Comparison of ENCODE assay signal across 8 mouse cellular contexts in genomic region chr7:142967884-142968808, GRCm38 (mm10). TPM values are rescaled to one million over a fixed set of nuclear protein-coding genes. Genes with fewer than 3 reads are reported as not detected.
DNase-seq lines count a peak whose midpoint lies in the region; ATAC-seq and TF ChIP-seq lines count a peak whose summit lies in the region.

No protein-coding gene starts in this region.

- DNase-seq in gastrocnemius, postnatal 14 days: peak; percentile 7
- DNase-seq in gastrocnemius, adult 8-10 months (ENCODE audit: low spot score in 2 of 2): no peak
- peak; percentile 74 for DNase-seq in embryo, embryonic 9.5 days (ENCODE audit: extremely low spot score)
- peak; percentile 10 to 57 for DNase-seq in layer of hippocampus, adult 8-10 months (ENCODE audit: low spot score in 2 of 2)
- DNase-seq in lung, adult 2 months: no peak
- DNase-seq in thymus, postnatal 36 days: peak; percentile 34 to 49

- TF ChIP-seq CTCF in lung, adult 2 months (IDR thresholded peaks at IDR 0.05; ENCODE audit: insufficient read depth, low read length): no peak

- no peak overlapping the region for H3K27ac ChIP-seq in heart, embryonic 16.5 days (ENCODE audit: low read length)

- peaks cover 69% of the 10 kb centered on the region for H3K27me3 ChIP-seq in heart, embryonic 16.5 days (ENCODE audit: control insufficient read depth, insufficient read depth, low read length)

- peak overlapping the region; percentile 60 for H3K9ac ChIP-seq in heart, embryonic 16.5 days (ENCODE audit: low read length)

- no peaks in the 10 kb centered on the region for H3K9me3 ChIP-seq in heart, embryonic 16.5 days (replicated peaks; ENCODE audit: control insufficient read depth, low read length)

- H3K4me1 ChIP-seq in heart, embryonic 16.5 days (ENCODE audit: control insufficient read depth, insufficient read depth, low read length): peaks cover 18% of the 10 kb centered on the region
- H3K4me1 ChIP-seq in lung, adult 2 months (ENCODE audit: control insufficient read depth, insufficient read depth, low read length): peaks cover 6% of the 10 kb centered on the region

- intact Hi-C loops in gastrocnemius, postnatal 14 days (cut with DNase I; ENCODE audit: low total_unique reads): no loop called here

- peak; percentile 33 for ATAC-seq in heart, embryonic 16.5 days (replicated peaks; ENCODE audit: extremely low read depth, insufficient read depth, low FRiP score)
- peak; percentile 23; the same call in 1 of the 2 replicates for ATAC-seq in neutrophil, adult 5-6 weeks (ENCODE audit: extremely low read depth, insufficient number of reproducible peaks, low FRiP score, poor library complexity, severe bottlenecking)

- TF ChIP-seq POLR2A in lung, adult 2 months (IDR thresholded peaks at IDR 0.05; ENCODE audit: borderline replicate concordance, extremely low read depth, low read depth, low read length): no peak

- peak overlapping the region; percentile 98 for H3K4me2 ChIP-seq in heart, embryonic 16.5 days (ENCODE audit: low read depth, low read length)

- H3K36me3 ChIP-seq in heart, embryonic 16.5 days (ENCODE audit: control insufficient read depth, insufficient read depth): no peaks in the 10 kb centered on the region

- peak overlapping the region; percentile 58 for H3K4me3 ChIP-seq in heart, embryonic 16.5 days (ENCODE audit: low read length)
- H3K4me3 ChIP-seq in lung, adult 2 months (replicated peaks; ENCODE audit: extremely low read depth, low read depth, low read length): peak overlapping the region; percentile 29

- WGBS in heart, embryonic 16.5 days: under 1% methylated on average over 90 of the region's 90 CpGs
- under 1% methylated on average over 90 of the region's 90 CpGs for WGBS in lung, adult 2 months

RNA-seq across cellular contexts. Expression of gene Ascl2, which starts 0.9 kb away (rescaled TPM):
- not detected for total RNA-seq in gastrocnemius, postnatal 14 days (2021)
- total RNA-seq in gastrocnemius, adult 8-10 months (2022): not detected
- 0.80 and 0.91 TPM in 2 replicates for polyA plus RNA-seq in heart, embryonic 16.5 days (2015; fragmentation: Nextera tagmentation; extraction: Ambion mirVana)
- total RNA-seq in layer of hippocampus, adult 8-10 months (2022): under 1 TPM; 0.27 to 0.85 (median 0.36) TPM
- 0.96 and 1.2 TPM in 2 replicates for polyA plus RNA-seq in lung, adult 2 months (2012; rRNA removed)
- 0.23 and 0.37 TPM in 2 replicates for total RNA-seq in neutrophil, adult 5-6 weeks (2017)

RNA-seq across cellular contexts. Expression of gene Tspan32, which starts 36.7 kb away (rescaled TPM):
- total RNA-seq in gastrocnemius, postnatal 14 days (2021): under 1 TPM; 0.22 to 0.47 TPM
- under 1 TPM in 2 of 4 experiments, not detected in 2; 0.27 to 0.56 TPM for total RNA-seq in gastrocnemius, adult 8-10 months (2022)
- polyA plus RNA-seq in heart, embryonic 16.5 days (2015; fragmentation: Nextera tagmentation; extraction: Ambion mirVana): 2.5 and 2.9 TPM in 2 replicates
- total RNA-seq in layer of hippocampus, adult 8-10 months (2022): under 1 TPM in 2 of 4 experiments, not detected in 2; 0.70 to 0.75 TPM
- polyA plus RNA-seq in lung, adult 2 months (2012; rRNA removed): 7.7 and 11.5 TPM in 2 replicates
- total RNA-seq in neutrophil, adult 5-6 weeks (2017): 124 and 132 TPM in 2 replicates

RNA-seq across cellular contexts. Expression of gene Th, which starts 37.2 kb away (rescaled TPM):
- under 1 TPM; 0.24 to 0.49 TPM for total RNA-seq in gastrocnemius, postnatal 14 days (2021)
- total RNA-seq in gastrocnemius, adult 8-10 months (2022): under 1 TPM in 1 of 4 experiments, not detected in 3; 0.31 TPM
- 0.28 and 0.31 TPM in 2 replicates for polyA plus RNA-seq in heart, embryonic 16.5 days (2015; fragmentation: Nextera tagmentation; extraction: Ambion mirVana)
- under 1 TPM; 0.39 to 0.89 (median 0.53) TPM for total RNA-seq in layer of hippocampus, adult 8-10 months (2022)
- polyA plus RNA-seq in lung, adult 2 months (2012; rRNA removed): 0.80 TPM in 1 of 2 replicates, not detected in the other
- not detected in 2 replicates for total RNA-seq in neutrophil, adult 5-6 weeks (2017)

Comparison
In these comparisons a context has a peak if more than half of its experiments do, and no peak if none do; other contexts are left out.
1. DNase-seq: peak in gastrocnemius, postnatal 14 days (single experiment), embryo, embryonic 9.5 days (single experiment), layer of hippocampus, adult 8-10 months (2 of 2) and thymus, postnatal 36 days (2 of 2); none in gastrocnemius, adult 8-10 months (0 of 2) and lung, adult 2 months (single experiment).
2. RNA of gene Tspan32, which starts 36.7 kb away (total RNA-seq): 124 to 132 TPM in neutrophil, adult 5-6 weeks; 0.70 to 0.75 TPM in layer of hippocampus, adult 8-10 months, 0.22 to 0.47 TPM in gastrocnemius, postnatal 14 days and 0.27 to 0.56 TPM in gastrocnemius, adult 8-10 months; every median in the first group is over 10 times any median in the second.